Mouse (Mus musculus): ENCODE measurements around the gene Prkaa2. TPM values are rescaled to one million over a fixed set of nuclear protein-coding genes. Genes with fewer than 3 reads are reported as not detected.

The Prkaa2 gene
- polyA plus RNA-seq, 1 experiment from 2014 or later = 63.0 TPM

GRCm38 (mm10) chr4:104993140-104993874 lies 116.4 kb downstream of the Prkaa2 start:
- H3K4me3 ChIP-seq (ENCODE audit: control insufficient read depth in 1 of 2, insufficient read depth in 1 of 2, low read depth in 1 of 2, low read length in 2 of 2) = no peak overlapping the region
- H3K9me3 ChIP-seq (ENCODE audit: control insufficient read depth, low read length) = no peaks in the 10 kb centered on the region
- WGBS = 78% methylated on average over 10 of the region's 10 CpGs
- no peak overlapping the region for H3K9ac ChIP-seq (ENCODE audit: low read length)
- H3K27me3 ChIP-seq (ENCODE audit: control insufficient read depth, insufficient read depth, low read length) = no peaks in the 10 kb centered on the region
- ATAC-seq (ENCODE audit: insufficient number of reproducible peaks, insufficient read depth, low FRiP score, low read depth) = no peak
- H3K36me3 ChIP-seq (ENCODE audit: control insufficient read depth, insufficient read depth, low read length) = no peaks in the 10 kb centered on the region
- no peaks in the 10 kb centered on the region for H3K4me1 ChIP-seq (ENCODE audit: control insufficient read depth in 2 of 2, insufficient read depth in 2 of 2, low read length in 2 of 2)
- no peak overlapping the region for H3K27ac ChIP-seq (replicated peaks in 1 of 2; ENCODE audit: control insufficient read depth in 1 of 2, insufficient read depth in 1 of 2, low read depth in 2 of 2, low read length in 2 of 2)
- no peak overlapping the region for H3K4me2 ChIP-seq (ENCODE audit: low read length)

- H3K9ac ChIP-seq (ENCODE audit: low read length) = no peak overlapping the region
- ATAC-seq (ENCODE audit: insufficient number of reproducible peaks, insufficient read depth, low FRiP score, low read depth) = no peak
- WGBS = 77% methylated on average over 3 of the region's 3 CpGs
- no peak overlapping the region for H3K27ac ChIP-seq (replicated peaks in 1 of 2; ENCODE audit: control insufficient read depth in 1 of 2, insufficient read depth in 1 of 2, low read depth in 2 of 2, low read length in 2 of 2)
- H3K9me3 ChIP-seq (ENCODE audit: control insufficient read depth, low read length) = no peaks in the 10 kb centered on the region
- H3K4me3 ChIP-seq (ENCODE audit: control insufficient read depth in 1 of 2, insufficient read depth in 1 of 2, low read depth in 1 of 2, low read length in 2 of 2) = no peak overlapping the region
- H3K4me1 ChIP-seq (ENCODE audit: control insufficient read depth in 2 of 2, insufficient read depth in 2 of 2, low read length in 2 of 2) = no peaks in the 10 kb centered on the region
- H3K4me2 ChIP-seq (ENCODE audit: low read length) = no peak overlapping the region
- no peaks in the 10 kb centered on the region for H3K36me3 ChIP-seq (ENCODE audit: control insufficient read depth, insufficient read depth, low read length)
- no peaks in the 10 kb centered on the region for H3K27me3 ChIP-seq (ENCODE audit: control insufficient read depth, insufficient read depth, low read length)
Measured at GRCm38 (mm10) chr4:104992271-104992670, 117.4 kb downstream of the Prkaa2 start.

DNA sequence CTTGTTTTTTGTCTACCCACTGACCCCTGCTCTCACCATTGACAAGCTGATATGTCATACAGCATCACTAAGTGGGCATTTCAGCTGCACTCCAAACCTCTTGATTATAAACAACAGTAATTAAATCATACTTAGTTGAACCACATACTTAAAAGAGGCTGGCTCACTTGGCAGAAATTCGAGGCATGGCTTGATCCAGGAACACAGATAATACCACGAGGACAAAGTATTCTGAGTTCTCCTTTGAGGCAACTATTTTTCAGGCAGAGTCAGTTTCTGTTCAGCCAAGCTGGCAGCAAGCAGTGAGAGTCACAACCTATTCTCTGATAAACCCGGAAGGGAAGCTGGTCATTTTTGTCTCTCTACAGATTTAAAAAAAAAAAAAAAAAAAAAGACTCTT lies 119.0 kb downstream of the Prkaa2 start:
- Histone ChIP-seq H3K27ac (replicated peaks in 1 of 2; ENCODE audit: control insufficient read depth in 1 of 2, insufficient read depth in 1 of 2, low read depth in 2 of 2, low read length in 2 of 2) (no peak overlapping the region), H3K27me3 (ENCODE audit: control insufficient read depth, insufficient read depth, low read length) (no peaks in the 10 kb centered on the region), H3K36me3 (ENCODE audit: control insufficient read depth, insufficient read depth, low read length) (no peaks in the 10 kb centered on the region), H3K9me3 (ENCODE audit: control insufficient read depth, low read length) (no peaks in the 10 kb centered on the region), H3K4me1 (ENCODE audit: control insufficient read depth in 2 of 2, insufficient read depth in 2 of 2, low read length in 2 of 2) (no peaks in the 10 kb centered on the region), H3K4me2 (ENCODE audit: low read length) (no peak overlapping the region), H3K9ac (ENCODE audit: low read length) (no peak overlapping the region), H3K4me3 (ENCODE audit: control insufficient read depth in 1 of 2, insufficient read depth in 1 of 2, low read depth in 1 of 2, low read length in 2 of 2) (no peak overlapping the region)
- ATAC-seq (ENCODE audit: insufficient number of reproducible peaks, insufficient read depth, low FRiP score, low read depth) = no peak
- WGBS = 71% methylated on average over 3 of the region's 3 CpGs

DNA sequence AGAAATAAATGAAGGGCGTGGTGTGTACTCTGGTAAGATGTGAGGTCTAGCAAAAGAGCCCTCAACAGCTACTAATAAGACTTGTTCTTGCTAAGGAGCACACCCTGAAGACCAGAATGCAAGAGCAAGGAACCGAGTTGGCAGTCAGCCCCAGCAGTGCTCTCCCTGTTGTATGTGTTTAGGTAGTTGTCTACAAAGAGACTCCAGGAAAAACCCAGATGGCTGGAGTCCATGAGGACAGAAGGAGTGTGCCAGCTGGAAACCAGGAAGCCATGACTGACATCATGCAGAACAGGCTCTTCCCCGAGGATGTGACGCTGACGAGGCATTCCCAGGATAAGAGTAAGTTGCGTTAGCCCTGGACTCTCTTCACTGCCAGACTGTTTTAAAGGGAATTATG lies 119.7 kb downstream of the Prkaa2 start:
- Histone ChIP-seq H3K4me3 (ENCODE audit: control insufficient read depth in 1 of 2, insufficient read depth in 1 of 2, low read depth in 1 of 2, low read length in 2 of 2) (no peak overlapping the region), H3K9me3 (ENCODE audit: control insufficient read depth, low read length) (no peaks in the 10 kb centered on the region), H3K4me1 (ENCODE audit: control insufficient read depth in 2 of 2, insufficient read depth in 2 of 2, low read length in 2 of 2) (no peaks in the 10 kb centered on the region), H3K4me2 (ENCODE audit: low read length) (no peak overlapping the region), H3K36me3 (ENCODE audit: control insufficient read depth, insufficient read depth, low read length) (no peaks in the 10 kb centered on the region), H3K27me3 (ENCODE audit: control insufficient read depth, insufficient read depth, low read length) (no peaks in the 10 kb centered on the region), H3K9ac (ENCODE audit: low read length) (no peak overlapping the region), H3K27ac (replicated peaks in 1 of 2; ENCODE audit: control insufficient read depth in 1 of 2, insufficient read depth in 1 of 2, low read depth in 2 of 2, low read length in 2 of 2) (no peak overlapping the region)
- ATAC-seq (ENCODE audit: insufficient number of reproducible peaks, insufficient read depth, low FRiP score, low read depth) = no peak
- 78% methylated on average over 6 of the region's 6 CpGs for WGBS

DNA sequence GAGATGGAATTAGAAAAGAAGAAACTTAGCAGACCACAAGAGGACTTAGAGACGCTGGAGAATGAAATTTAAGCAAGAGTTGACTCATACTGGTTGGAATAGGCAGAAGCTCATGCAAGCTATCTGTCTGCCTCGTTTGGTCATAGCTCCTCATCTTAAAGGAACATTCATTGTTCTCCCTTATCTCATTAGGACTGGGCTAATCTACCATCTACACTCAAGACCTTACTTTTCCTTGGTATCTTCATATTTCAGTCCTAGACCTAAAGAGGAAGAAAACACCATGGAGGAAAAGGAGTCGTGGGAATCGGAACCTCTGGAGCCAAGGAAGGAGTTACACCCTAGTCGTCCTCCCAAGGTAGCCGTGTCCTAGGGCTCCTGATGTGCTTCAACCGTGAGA lies 121.0 kb downstream of the Prkaa2 start:
- Histone ChIP-seq H3K4me3 (ENCODE audit: control insufficient read depth in 1 of 2, insufficient read depth in 1 of 2, low read depth in 1 of 2, low read length in 2 of 2) (no peak overlapping the region), H3K27me3 (ENCODE audit: control insufficient read depth, insufficient read depth, low read length) (no peaks in the 10 kb centered on the region), H3K4me2 (ENCODE audit: low read length) (no peak overlapping the region), H3K9ac (ENCODE audit: low read length) (no peak overlapping the region), H3K9me3 (ENCODE audit: control insufficient read depth, low read length) (no peaks in the 10 kb centered on the region), H3K27ac (replicated peaks in 1 of 2; ENCODE audit: control insufficient read depth in 1 of 2, insufficient read depth in 1 of 2, low read depth in 2 of 2, low read length in 2 of 2) (no peak overlapping the region), H3K36me3 (ENCODE audit: control insufficient read depth, insufficient read depth, low read length) (no peaks in the 10 kb centered on the region), H3K4me1 (ENCODE audit: control insufficient read depth in 2 of 2, insufficient read depth in 2 of 2, low read length in 2 of 2) (no peaks in the 10 kb centered on the region)
- 83% methylated on average over 7 of the region's 7 CpGs for WGBS
- no peak for ATAC-seq (ENCODE audit: insufficient number of reproducible peaks, insufficient read depth, low FRiP score, low read depth)

DNA sequence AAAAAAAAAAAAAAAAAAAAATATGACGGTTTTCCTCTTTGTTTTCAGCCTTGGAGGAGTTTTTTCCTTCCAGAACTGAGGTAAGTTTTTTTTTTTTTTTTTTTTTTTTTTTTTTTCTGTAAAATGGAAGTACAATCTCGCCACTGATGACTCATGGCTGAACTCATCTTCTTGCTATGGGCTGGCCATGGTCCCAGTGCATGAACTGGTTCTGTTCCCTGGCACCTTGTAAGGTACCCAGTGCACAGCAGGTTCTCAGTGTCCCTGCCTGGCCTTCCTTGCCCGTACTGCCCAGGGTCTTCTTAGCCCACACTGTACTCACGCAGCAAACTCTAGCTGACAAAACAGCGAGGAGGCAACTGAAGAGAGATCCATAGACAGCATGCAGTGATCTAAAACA lies 121.6 kb downstream of the Prkaa2 start:
- H3K9ac ChIP-seq (ENCODE audit: low read length) = no peak overlapping the region
- no peaks in the 10 kb centered on the region for H3K4me1 ChIP-seq (ENCODE audit: control insufficient read depth in 2 of 2, insufficient read depth in 2 of 2, low read length in 2 of 2)
- H3K4me2 ChIP-seq (ENCODE audit: low read length) = no peak overlapping the region
- no peak overlapping the region for H3K4me3 ChIP-seq (ENCODE audit: control insufficient read depth in 1 of 2, insufficient read depth in 1 of 2, low read depth in 1 of 2, low read length in 2 of 2)
- no peak for ATAC-seq (ENCODE audit: insufficient number of reproducible peaks, insufficient read depth, low FRiP score, low read depth)
- H3K36me3 ChIP-seq (ENCODE audit: control insufficient read depth, insufficient read depth, low read length) = no peaks in the 10 kb centered on the region
- no peak overlapping the region for H3K27ac ChIP-seq (replicated peaks in 1 of 2; ENCODE audit: control insufficient read depth in 1 of 2, insufficient read depth in 1 of 2, low read depth in 2 of 2, low read length in 2 of 2)
- WGBS = 78% methylated on average over 5 of the region's 5 CpGs
- no peaks in the 10 kb centered on the region for H3K27me3 ChIP-seq (ENCODE audit: control insufficient read depth, insufficient read depth, low read length)
- H3K9me3 ChIP-seq (ENCODE audit: control insufficient read depth, low read length) = no peaks in the 10 kb centered on the region

GRCm38 (mm10) chr4:104987631-104988030 lies 122.1 kb downstream of the Prkaa2 start:
- Histone ChIP-seq H3K27ac (replicated peaks in 1 of 2; ENCODE audit: control insufficient read depth in 1 of 2, insufficient read depth in 1 of 2, low read depth in 2 of 2, low read length in 2 of 2) (no peak overlapping the region), H3K4me2 (ENCODE audit: low read length) (no peak overlapping the region), H3K36me3 (ENCODE audit: control insufficient read depth, insufficient read depth, low read length) (no peaks in the 10 kb centered on the region), H3K4me1 (ENCODE audit: control insufficient read depth in 2 of 2, insufficient read depth in 2 of 2, low read length in 2 of 2) (no peaks in the 10 kb centered on the region), H3K4me3 (ENCODE audit: control insufficient read depth in 1 of 2, insufficient read depth in 1 of 2, low read depth in 1 of 2, low read length in 2 of 2) (no peak overlapping the region), H3K9ac (ENCODE audit: low read length) (no peak overlapping the region), H3K27me3 (ENCODE audit: control insufficient read depth, insufficient read depth, low read length) (no peaks in the 10 kb centered on the region), H3K9me3 (ENCODE audit: control insufficient read depth, low read length) (no peaks in the 10 kb centered on the region)
- ATAC-seq (ENCODE audit: insufficient number of reproducible peaks, insufficient read depth, low FRiP score, low read depth) = no peak
- 59% methylated on average over 7 of the region's 7 CpGs for WGBS

Data from heart, embryonic 14.5 days (tissue).